Mouse (Mus musculus): Measurements from ENCODE around the gene Ctnnbip1. TPM values are rescaled to one million over a fixed set of nuclear protein-coding genes. Genes with fewer than 3 reads are reported as not detected.
"Not testable (repeated sequence)": the region's sequence is repeated elsewhere in the genome, so short reads cannot be mapped to it uniquely, and the experiment has no call there.

Ctnnbip1 gene
- polyA plus RNA-seq, 1 experiment from 2014 or later, result 74.6 TPM

DNA sequence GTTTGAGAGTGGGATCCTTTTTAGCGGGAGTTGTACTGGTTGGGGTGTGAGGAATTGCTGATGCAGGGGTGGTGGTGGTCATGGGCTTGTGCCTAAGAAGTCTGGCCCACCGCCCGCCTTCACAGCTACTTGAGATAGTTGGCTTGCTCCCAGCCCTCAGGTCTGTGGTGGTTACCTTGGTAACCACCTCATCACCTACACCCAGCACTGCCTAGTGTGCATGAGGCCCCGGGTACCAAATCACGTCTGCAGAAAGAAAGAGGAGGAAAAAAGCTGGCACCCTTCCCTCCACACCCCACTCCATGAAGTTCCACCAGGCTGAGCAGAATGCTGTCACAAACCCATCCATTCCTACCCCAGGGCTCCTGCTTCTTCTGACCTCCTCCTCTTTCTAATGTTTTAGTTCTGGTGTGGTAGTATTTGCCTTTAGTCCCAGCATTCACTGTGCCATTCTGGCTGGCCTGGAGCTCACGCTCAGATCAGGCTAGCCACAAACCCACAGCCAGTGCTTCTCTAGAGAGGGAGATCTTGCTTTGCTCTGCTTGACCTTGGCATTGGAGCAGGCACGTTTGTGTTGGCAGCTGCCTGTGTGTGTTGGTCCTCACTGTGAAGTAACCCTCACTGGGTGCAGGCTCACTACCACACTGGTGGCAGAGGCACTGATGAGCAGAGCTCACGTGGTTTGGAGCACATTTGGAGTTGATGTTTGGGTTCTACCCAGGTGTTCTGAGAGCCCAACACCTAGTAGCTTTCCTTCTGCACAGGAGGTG is 91.4 kb downstream of the Ctnnbip1 start:
- 66% methylated on average over 8 of the region's 8 CpGs for WGBS
- Histone ChIP-seq H3K27ac (no peak overlapping the region), H3K9ac (replicated peaks) (0 out of 2 replicates have a peak overlapping the region, but pooled peaks have one; percentile 11), H3K4me3 (replicated peaks) (no peak overlapping the region), H3K27me3 (no peaks in the 10 kb centered on the region), H3K36me3 (peaks cover 2% of the 10 kb centered on the region; the same call in 1 of the 2 replicates), H3K4me1 (replicated peaks) (peaks cover 39% of the 10 kb centered on the region), H3K4me2 (replicated peaks) (no peak overlapping the region), H3K9me3 (0 out of 2 replicates have a peak, but pooled peaks cover 2% of the 10 kb centered on the region)
- ATAC-seq, result 0 out of 2 replicates have a peak, but pooled peaks have one; percentile 14

DNA sequence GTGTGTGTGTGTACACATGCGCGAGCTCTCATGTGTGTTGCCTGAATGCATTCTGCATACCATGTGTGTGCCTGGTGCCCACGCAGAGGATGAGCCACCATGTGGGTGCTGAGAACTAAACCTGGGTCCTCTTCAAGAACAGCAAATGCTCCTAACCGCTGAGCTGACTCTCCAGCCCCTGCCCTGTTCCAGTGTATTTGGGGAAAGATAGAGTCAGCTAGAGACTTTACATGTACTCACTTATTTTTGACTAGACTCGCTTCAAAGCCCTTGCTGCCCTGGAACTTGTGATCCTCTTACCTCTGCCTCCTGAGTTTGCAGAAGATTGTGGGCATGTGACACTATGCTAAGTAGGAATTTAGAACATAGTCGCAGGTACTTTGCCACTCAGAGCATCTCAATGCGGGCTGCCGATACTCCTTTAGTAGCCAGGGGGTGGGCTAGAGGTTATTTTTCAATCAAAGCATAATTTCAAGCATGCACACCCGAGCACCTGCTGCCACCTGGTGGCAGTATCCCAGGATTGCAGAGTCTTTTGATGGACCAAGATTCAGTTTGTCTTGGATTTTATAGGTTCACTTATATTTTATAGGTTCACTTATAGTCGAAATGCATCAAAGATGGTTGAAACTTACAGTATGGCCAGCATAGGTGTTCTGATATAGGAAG is 93.5 kb downstream of the Ctnnbip1 start:
- Histone ChIP-seq H3K4me3 (replicated peaks) (no peak overlapping the region), H3K4me1 (replicated peaks) (peaks cover 29% of the 10 kb centered on the region), H3K4me2 (replicated peaks) (no peak overlapping the region), H3K27ac (no peak overlapping the region), H3K9ac (replicated peaks) (no peak overlapping the region), H3K27me3 (no peaks in the 10 kb centered on the region), H3K9me3 (no peaks in the 10 kb centered on the region), H3K36me3 (peaks cover 21% of the 10 kb centered on the region)
- 54% methylated on average over 10 of the region's 10 CpGs for WGBS
- ATAC-seq, result no peak

DNA sequence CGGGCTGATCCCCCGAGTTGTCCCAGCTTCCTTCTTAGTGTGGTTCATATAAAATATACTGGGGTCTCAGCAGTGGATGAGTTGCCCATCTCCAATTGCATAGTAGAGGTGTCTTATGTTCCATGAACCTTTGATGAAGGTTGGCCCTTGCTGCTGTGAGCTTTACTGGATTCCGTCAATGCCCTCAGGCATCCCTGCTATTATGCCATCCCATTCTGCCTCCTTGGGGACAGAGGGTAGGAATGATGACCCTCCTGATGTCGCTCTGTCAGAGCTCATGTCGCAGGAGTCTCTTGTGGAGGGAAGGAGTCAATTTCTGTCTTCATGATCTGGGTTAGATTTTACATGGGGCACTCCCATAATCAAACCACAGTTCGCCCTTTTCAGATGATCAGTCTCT is 95.5 kb downstream of the Ctnnbip1 start:
- ATAC-seq, result peak; percentile 24; the same call in 1 of the 2 replicates
- H3K27ac ChIP-seq; H3K27me3 ChIP-seq; H3K9me3 ChIP-seq; H3K4me2 ChIP-seq (replicated peaks); H3K4me3 ChIP-seq (replicated peaks); H3K9ac ChIP-seq (replicated peaks): not testable (repeated sequence)
- peaks cover 11% of the 10 kb centered on the region for H3K4me1 ChIP-seq (replicated peaks)
- WGBS, result 75% methylated on average over 6 of the region's 6 CpGs
- H3K36me3 ChIP-seq, result peaks cover 27% of the 10 kb centered on the region

DNA sequence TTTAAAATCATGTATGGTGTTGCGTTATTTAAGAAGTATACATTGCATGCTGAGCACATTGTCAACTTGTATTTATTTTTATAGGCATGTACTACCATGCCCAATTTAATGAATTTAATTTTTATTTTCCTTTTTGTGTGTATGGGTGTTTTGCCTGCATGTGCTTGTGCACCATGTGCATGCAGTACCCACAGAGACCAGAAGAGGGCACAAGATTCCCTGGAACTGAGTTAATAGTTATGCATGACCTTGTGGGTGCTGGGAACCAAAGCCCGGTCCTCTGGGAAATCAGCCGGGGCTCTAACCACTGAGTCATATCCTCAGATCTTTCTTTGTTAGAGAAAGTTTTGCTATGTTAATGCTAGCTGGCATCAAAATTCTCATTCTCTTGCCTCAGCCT is 96.8 kb downstream of the Ctnnbip1 start:
- Histone ChIP-seq H3K27me3 (no peaks in the 10 kb centered on the region), H3K9me3 (no peaks in the 10 kb centered on the region), H3K4me3 (replicated peaks) (no peak overlapping the region), H3K4me2 (replicated peaks) (no peak overlapping the region), H3K9ac (replicated peaks) (no peak overlapping the region), H3K36me3 (peaks cover 27% of the 10 kb centered on the region), H3K27ac (no peak overlapping the region), H3K4me1 (replicated peaks) (no peaks in the 10 kb centered on the region)
- ATAC-seq, result no peak
- WGBS, result over 99% methylated on average over 3 of the region's 3 CpGs

Small RNA genes lying within 50 kb of the gene (microRNA-seq; reads per million reads assigned to microRNA genes)
- 1.9 reads per million for gene Mir5616

Other genes with a start within 250 kb of the Ctnnbip1 start
- gene Kif1b, start 210.5 kb upstream of the Ctnnbip1 start, polyA plus RNA-seq (2015; fragmentation: Nextera tagmentation; extraction: Ambion mirVana), result 160 and 164 TPM in 2 replicates
- 56.5 and 65.4 TPM in 2 replicates for gene Ube4b, start 91.5 kb upstream of the Ctnnbip1 start, polyA plus RNA-seq (2015; fragmentation: Nextera tagmentation; extraction: Ambion mirVana)
- not detected in 2 replicates for gene Rbp7, start 63.3 kb upstream of the Ctnnbip1 start, polyA plus RNA-seq (2015; fragmentation: Nextera tagmentation; extraction: Ambion mirVana)
- 0.65 TPM in 1 of 2 replicates, not detected in the other for gene Tmem274, start 40.9 kb upstream of the Ctnnbip1 start, polyA plus RNA-seq (2015; fragmentation: Nextera tagmentation; extraction: Ambion mirVana)
- 9.8 and 12.5 TPM in 2 replicates for gene Nmnat1, start 33.0 kb upstream of the Ctnnbip1 start, polyA plus RNA-seq (2015; fragmentation: Nextera tagmentation; extraction: Ambion mirVana)
- 45.5 and 50.8 TPM in 2 replicates for gene Lzic, start 33.0 kb upstream of the Ctnnbip1 start, polyA plus RNA-seq (2015; fragmentation: Nextera tagmentation; extraction: Ambion mirVana)
- 41.9 and 61.9 TPM in 2 replicates for gene Clstn1, start 68.2 kb downstream of the Ctnnbip1 start, polyA plus RNA-seq (2015; fragmentation: Nextera tagmentation; extraction: Ambion mirVana)
- gene Pik3cd, start 184.3 kb downstream of the Ctnnbip1 start, polyA plus RNA-seq (2015; fragmentation: Nextera tagmentation; extraction: Ambion mirVana), result 13.2 and 13.7 TPM in 2 replicates
- 37.7 and 40.6 TPM in 2 replicates for gene Tmem201, start 219.8 kb downstream of the Ctnnbip1 start, polyA plus RNA-seq (2015; fragmentation: Nextera tagmentation; extraction: Ambion mirVana)

Measured in midbrain, embryonic 13.5 days (tissue).